Mouse (Mus musculus) gastrocnemius, postnatal 10 days (tissue): Measurements from ENCODE around the gene Thsd7b. TPM values are rescaled to one million over a fixed set of nuclear protein-coding genes. Genes with fewer than 3 reads are reported as not detected.
A peak's percentile ranks its signal among the peaks of the same experiment; 100 is the strongest.
"Not testable (repeated sequence)": the region's sequence is repeated elsewhere in the genome, so short reads cannot be mapped to it uniquely, and the experiment has no call there.

Experiments used
- DNase-seq: peaks from one replicate; pipeline ENCODE4 v3.0.0; 2021; ENCODE audit warnings: mixed read lengths
- total RNA-seq, 2 experiments: library from RNA; stranded (reverse); gene quantifications; 2 replicates each; pipeline ENCODE4 v1.2.3; 2021

Gene Thsd7b
- total RNA-seq, 2 experiments from 2014 or later: 1.4 to 2.2 TPM

- no peak for DNase-seq
These were observed 577.0 kb downstream of the Thsd7b start for GRCm38 (mm10) chr1:129850007-129850564.

- DNase-seq: peak; percentile 4
These were observed 594.6 kb downstream of the Thsd7b start for GRCm38 (mm10) chr1:129867714-129868113.

- DNase-seq: no peak
These were observed 601.3 kb downstream of the Thsd7b start for GRCm38 (mm10) chr1:129874355-129874754.

- no peak for DNase-seq
These were observed 614.8 kb downstream of the Thsd7b start for GRCm38 (mm10) chr1:129887861-129888260.

- no peak for DNase-seq
These were observed 625.0 kb downstream of the Thsd7b start for GRCm38 (mm10) chr1:129898121-129898520.

GRCm38 (mm10) chr1:129915484-129915883 lies 642.4 kb downstream of the Thsd7b start:
- no peak for DNase-seq

- DNase-seq: no peak
These were observed 644.5 kb downstream of the Thsd7b start for GRCm38 (mm10) chr1:129917568-129917967.

- peak; percentile 7 for DNase-seq
These were observed 646.3 kb downstream of the Thsd7b start for GRCm38 (mm10) chr1:129919385-129919784.

- no peak for DNase-seq
These were observed 657.9 kb downstream of the Thsd7b start for GRCm38 (mm10) chr1:129931003-129931402.

GRCm38 (mm10) chr1:129943116-129943515 lies 670.0 kb downstream of the Thsd7b start:
- no peak for DNase-seq

- DNase-seq: no peak
These were observed 673.9 kb downstream of the Thsd7b start for GRCm38 (mm10) chr1:129947026-129947425.

GRCm38 (mm10) chr1:129955478-129955877 lies 682.4 kb downstream of the Thsd7b start:
- no peak for DNase-seq

- DNase-seq: no peak
These were observed 683.5 kb downstream of the Thsd7b start for GRCm38 (mm10) chr1:129956625-129957024.

- not testable (repeated sequence) for DNase-seq
These were observed 686.2 kb downstream of the Thsd7b start for GRCm38 (mm10) chr1:129959352-129959751.

GRCm38 (mm10) chr1:129963166-129963565 lies 690.1 kb downstream of the Thsd7b start:
- no peak for DNase-seq

GRCm38 (mm10) chr1:129989247-129989646 lies 716.1 kb downstream of the Thsd7b start:
- DNase-seq: not testable (repeated sequence)

- no peak for DNase-seq
These were observed 717.7 kb downstream of the Thsd7b start for GRCm38 (mm10) chr1:129990821-129991220.

- no peak for DNase-seq
These were observed 781.9 kb downstream of the Thsd7b start for GRCm38 (mm10) chr1:130055012-130055411.

- no peak for DNase-seq
These were observed 789.0 kb downstream of the Thsd7b start for GRCm38 (mm10) chr1:130062105-130062504.

GRCm38 (mm10) chr1:130066193-130066959 lies 793.3 kb downstream of the Thsd7b start:
- no peak for DNase-seq

- DNase-seq: no peak
These were observed 810.7 kb downstream of the Thsd7b start for GRCm38 (mm10) chr1:130083788-130084187.

GRCm38 (mm10) chr1:130085207-130085606 lies 812.1 kb downstream of the Thsd7b start:
- no peak for DNase-seq

- no peak for DNase-seq
These were observed 812.8 kb downstream of the Thsd7b start for GRCm38 (mm10) chr1:130085910-130086309.

GRCm38 (mm10) chr1:130099227-130099626 lies 826.1 kb downstream of the Thsd7b start:
- DNase-seq: no peak
